Mouse (Mus musculus) kidney, postnatal 25 days (tissue): ENCODE data around the gene Prss3.
"Not testable (repeated sequence)": the region's sequence is repeated elsewhere in the genome, so short reads cannot be mapped to it uniquely, and the experiment has no call there.

Experiments
- DNase-seq, 2 experiments: peaks; one replicate each; pipeline ENCODE4 v3.0.0; 2021; ENCODE audit warnings: mixed read lengths in 2 of 2

The Prss3 gene

DNA sequence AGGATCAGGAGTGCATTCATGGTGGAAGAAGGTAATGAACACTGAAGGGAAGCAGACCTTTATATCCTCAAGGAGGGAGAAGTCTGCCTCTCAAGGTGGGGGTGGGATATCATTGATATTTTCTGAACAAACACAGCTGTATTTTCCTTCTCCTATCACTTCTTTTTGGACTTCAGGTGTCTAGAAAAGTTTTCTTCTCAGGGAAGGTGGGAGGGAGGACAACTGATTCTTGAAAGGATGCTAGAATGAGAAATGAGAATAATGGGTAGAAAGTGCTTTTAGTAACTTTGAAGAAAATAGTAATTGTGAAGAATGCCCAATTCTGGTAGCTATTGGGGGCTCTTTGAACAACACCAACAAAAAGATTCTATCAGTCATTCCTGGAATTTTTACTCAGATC is at the start of gene Prss3:
TSS of gene Prss3 (minus strand) at position 101 of the 400 bp plus-strand sequence.
- not testable (repeated sequence) for DNase-seq

DNA sequence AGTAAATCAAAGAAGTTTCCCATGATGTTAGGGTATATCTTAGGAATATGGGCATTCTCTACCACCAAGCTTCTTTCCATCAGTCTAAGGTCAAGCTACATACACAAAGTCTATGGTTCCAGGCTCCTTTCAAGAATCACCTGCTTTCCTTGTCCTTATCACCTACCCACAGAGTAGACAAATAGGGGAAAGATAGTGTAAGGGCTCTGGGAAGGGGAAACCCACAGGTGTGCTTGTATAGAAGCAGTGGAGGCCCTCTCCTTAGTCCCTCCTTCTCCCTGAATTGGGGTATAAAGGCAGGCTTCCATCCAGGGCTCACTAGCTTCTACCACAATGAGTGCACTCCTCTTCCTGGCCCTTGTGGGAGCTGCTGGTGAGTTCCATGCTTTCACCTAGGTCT is 14.6 kb upstream of the Prss3 start, which contains the start of gene Gm5771:
TSS of gene Gm5771 (plus strand) at position 301 of the 400 bp plus-strand sequence.
- DNase-seq, result not testable (repeated sequence)

DNA sequence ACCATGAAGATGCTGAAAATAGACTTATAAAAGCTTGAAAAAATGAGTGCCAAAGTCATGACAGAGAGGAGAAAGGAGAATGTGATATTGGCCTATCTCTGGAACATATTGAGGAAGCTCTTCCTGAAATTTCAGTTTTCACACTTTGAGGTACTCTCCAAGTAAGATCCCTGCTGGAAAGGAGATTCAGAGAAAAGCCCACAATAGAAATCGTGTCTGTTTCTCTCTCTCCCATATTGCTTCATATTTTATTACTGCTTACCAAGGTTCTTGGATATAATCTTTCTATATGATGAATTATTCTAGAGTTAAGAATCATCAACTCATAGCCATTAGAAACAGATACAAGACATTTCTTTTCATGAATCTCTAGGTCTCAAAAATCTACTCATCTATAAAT is 14.2 kb upstream of the Prss3 start:
- DNase-seq, result not testable (repeated sequence)

DNA sequence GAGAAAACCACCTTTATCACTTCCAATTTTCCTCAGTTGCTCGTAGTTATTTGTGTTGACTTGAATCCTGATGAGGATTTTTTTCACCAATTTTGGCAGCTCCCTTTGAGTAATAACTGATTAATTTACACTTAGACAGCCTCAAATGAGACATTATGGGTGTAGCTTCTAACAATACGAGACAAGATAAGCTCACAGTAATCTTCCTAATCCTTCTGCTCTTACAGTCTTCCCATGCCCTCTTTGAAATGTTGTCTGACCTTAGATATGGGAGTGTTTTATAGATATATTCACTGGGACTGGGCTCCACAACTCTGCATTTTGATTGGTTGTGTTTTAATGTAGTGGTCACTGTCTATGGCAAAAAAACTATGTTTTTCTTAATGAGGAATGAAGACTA is 9.3 kb upstream of the Prss3 start:
- no peak for DNase-seq

DNA sequence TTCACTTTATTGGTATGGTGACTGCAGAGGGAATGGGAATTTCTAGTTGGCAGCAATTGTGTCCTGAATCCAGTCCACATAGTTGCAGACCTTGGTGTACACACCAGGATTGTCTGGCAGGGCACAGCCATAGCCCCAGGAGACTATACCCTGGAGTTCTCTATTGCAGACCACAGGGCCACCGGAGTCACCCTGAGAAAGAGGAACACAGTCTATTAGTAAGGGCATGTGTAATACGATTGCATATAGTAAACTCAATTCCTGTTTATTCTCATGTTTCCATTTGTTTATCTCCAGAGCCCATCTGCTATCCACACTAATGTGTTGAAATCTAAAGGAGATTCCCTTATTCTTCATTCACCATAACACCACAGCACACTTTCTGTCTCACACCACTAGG is 3.7 kb downstream of the Prss3 start:
- DNase-seq, result not testable (repeated sequence)

DNA sequence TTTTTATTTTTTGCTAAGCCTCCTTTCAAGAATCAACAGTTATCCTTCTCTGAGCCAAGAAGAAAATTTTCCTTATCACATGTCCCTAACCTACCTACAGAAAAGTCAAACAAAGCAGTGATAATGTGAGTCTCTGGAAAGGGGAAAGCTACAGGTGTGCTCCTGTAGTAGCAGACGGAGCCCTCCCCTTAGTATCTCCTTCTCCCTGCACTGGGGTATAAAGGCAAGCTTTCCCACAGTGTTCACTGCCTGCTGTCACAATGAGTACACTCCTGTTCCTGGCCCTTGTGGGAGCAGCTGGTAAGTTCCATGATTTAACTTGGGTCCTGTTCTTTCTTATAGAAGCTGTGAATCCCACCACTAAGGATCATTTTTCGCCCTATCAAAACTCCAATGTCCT is 23.5 kb downstream of the Prss3 start, which contains the start of gene Try10:
TSS of gene Try10 (plus strand) at position 174 of the 400 bp plus-strand sequence.
- no peak for DNase-seq
